In genomic region chr14:24262915-24263314, GRCm38 (mm10) we compare ENCODE assay signal across 12 mouse cellular contexts. TPM values are rescaled to one million over a fixed set of nuclear protein-coding genes. Genes with fewer than 3 reads are reported as not detected.
DNase-seq lines count a peak whose midpoint lies in the region; ATAC-seq lines count a peak whose summit lies in the region.
"Had no signal": no experiment of that assay in that cellular context is flagged by ENCODE, and none has a peak within 500 bp of the region (broad histone marks: within the 10 kb centered on the region; RNA-seq: fewer than 3 reads in every experiment).

No protein-coding gene starts in this region.

- H3K27ac ChIP-seq in kidney, embryonic 15.5 days, result no peak overlapping the region
- H3K27ac ChIP-seq in forebrain, embryonic 10.5 days, result peak overlapping the region; percentile 73
- peak overlapping the region; percentile 23; the same call in 1 of the 2 replicates for H3K27ac ChIP-seq in neural tube, embryonic 11.5 days (ENCODE audit: low read depth, low read length)
- H3K27ac ChIP-seq: stomach, embryonic 15.5 days had no signal

- intact Hi-C loops in left cerebral cortex, postnatal 4 days (cut with DNase I), result no loop called here

- no peak overlapping the region for H3K9ac ChIP-seq in kidney, embryonic 15.5 days
- no peak overlapping the region for H3K9ac ChIP-seq in neural tube, embryonic 11.5 days (ENCODE audit: low read length)
- H3K9ac ChIP-seq: stomach, embryonic 15.5 days had no signal

- DNase-seq in kidney, adult 8-10 months, result no peak
- peak; percentile 30 for DNase-seq in forebrain, embryonic 10.5 days (ENCODE audit: extremely low spot score, low spot score)
- peak; percentile 38 for DNase-seq in layer of hippocampus, adult 9-11 months
- DNase-seq in neural tube, embryonic 11.5 days (ENCODE audit: low spot score), result peak; percentile 73
- no peak for DNase-seq in left cerebral cortex, postnatal 4 days
- DNase-seq in c-Kit-positive CD71-positive TER-119-positive erythroid progenitor cells, embryonic 14.5 days (ENCODE audit: low spot score), result no peak
- no peak for DNase-seq in testis, postnatal 14 days (ENCODE audit: low spot score)
- DNase-seq: kidney, postnatal 10 days had no signal

- 51% methylated on average over 2 of the region's 2 CpGs for WGBS in kidney, embryonic 15.5 days
- 62% methylated on average over 2 of the region's 2 CpGs for WGBS in forebrain, embryonic 10.5 days
- 39% methylated on average over 2 of the region's 2 CpGs for WGBS in neural tube, embryonic 11.5 days

- no peaks in the 10 kb centered on the region for H3K9me3 ChIP-seq in kidney, embryonic 15.5 days (replicated peaks)
- no peaks in the 10 kb centered on the region for H3K9me3 ChIP-seq in forebrain, embryonic 10.5 days
- H3K9me3 ChIP-seq in neural tube, embryonic 11.5 days (ENCODE audit: control insufficient read depth, low read length), result no peaks in the 10 kb centered on the region
- H3K9me3 ChIP-seq: megakaryocyte, embryonic 14.5 days; stomach, embryonic 15.5 days had no signal

- no peak overlapping the region for H3K4me3 ChIP-seq in kidney, embryonic 15.5 days (replicated peaks)
- H3K4me3 ChIP-seq in forebrain, embryonic 10.5 days, result no peak overlapping the region
- H3K4me3 ChIP-seq in neural tube, embryonic 11.5 days (ENCODE audit: low read depth, low read length), result no peak overlapping the region
- H3K4me3 ChIP-seq: megakaryocyte, embryonic 14.5 days; stomach, embryonic 15.5 days had no signal

- no peaks in the 10 kb centered on the region for H3K27me3 ChIP-seq in kidney, embryonic 15.5 days
- H3K27me3 ChIP-seq in forebrain, embryonic 10.5 days (ENCODE audit: poor library complexity, severe bottlenecking), result no peaks in the 10 kb centered on the region
- no peaks in the 10 kb centered on the region for H3K27me3 ChIP-seq in neural tube, embryonic 11.5 days (ENCODE audit: control insufficient read depth, insufficient read depth, low read length)
- H3K27me3 ChIP-seq: stomach, embryonic 15.5 days had no signal

- peaks cover 8% of the 10 kb centered on the region for H3K4me1 ChIP-seq in kidney, embryonic 15.5 days
- peaks cover 23% of the 10 kb centered on the region for H3K4me1 ChIP-seq in forebrain, embryonic 10.5 days
- H3K4me1 ChIP-seq in neural tube, embryonic 11.5 days (ENCODE audit: control insufficient read depth, insufficient read depth, low read length), result peaks cover 13% of the 10 kb centered on the region; the same call in 1 of the 2 replicates
- H3K4me1 ChIP-seq: megakaryocyte, embryonic 14.5 days had no signal

- H3K36me3 ChIP-seq in kidney, embryonic 15.5 days, result no peaks in the 10 kb centered on the region
- no peaks in the 10 kb centered on the region for H3K36me3 ChIP-seq in forebrain, embryonic 10.5 days (replicated peaks)
- no peaks in the 10 kb centered on the region for H3K36me3 ChIP-seq in neural tube, embryonic 11.5 days (ENCODE audit: control insufficient read depth, insufficient read depth, low read length)
- H3K36me3 ChIP-seq: stomach, embryonic 15.5 days had no signal

- 0 out of 2 replicates have a peak, but pooled peaks have one; percentile 25 for ATAC-seq in kidney, embryonic 15.5 days (replicated peaks; ENCODE audit: low FRiP score)
- ATAC-seq in neural tube, embryonic 11.5 days (ENCODE audit: insufficient read depth, low FRiP score, low TSS enrichment), result peak; percentile 83; the same call in 1 of the 2 replicates

- no peak overlapping the region for H3K4me2 ChIP-seq in kidney, embryonic 15.5 days
- H3K4me2 ChIP-seq in neural tube, embryonic 11.5 days (ENCODE audit: low read depth), result no peak overlapping the region
- H3K4me2 ChIP-seq: stomach, embryonic 15.5 days had no signal

RNA-seq across cellular contexts. Expression of gene Dlg5, which starts 17.2 kb away (rescaled TPM):
- polyA plus RNA-seq in kidney, embryonic 15.5 days (2015; fragmentation: Nextera tagmentation; extraction: Ambion mirVana), result 14.5 and 18.6 TPM in 2 replicates
- polyA plus RNA-seq in forebrain, embryonic 10.5 days (2016; fragmentation: Nextera tagmentation; extraction: Ambion mirVana), result 15.0 and 16.5 TPM in 2 replicates
- polyA plus RNA-seq in neural tube, embryonic 11.5 days (2014; fragmentation: Nextera tagmentation; extraction: Ambion mirVana), result 25.4 and 26.7 TPM in 2 replicates
- total RNA-seq in left cerebral cortex, postnatal 4 days (2021), result 10 to 100 TPM; 81.9 to 94.0 TPM

RNA-seq across cellular contexts. Expression of gene E330034G19Rik, which starts 30.1 kb away (rescaled TPM):
- polyA plus RNA-seq in kidney, embryonic 15.5 days (2015; fragmentation: Nextera tagmentation; extraction: Ambion mirVana), result not detected in 2 replicates
- not detected in 2 replicates for polyA plus RNA-seq in forebrain, embryonic 10.5 days (2016; fragmentation: Nextera tagmentation; extraction: Ambion mirVana)
- not detected in 2 replicates for polyA plus RNA-seq in neural tube, embryonic 11.5 days (2014; fragmentation: Nextera tagmentation; extraction: Ambion mirVana)
- total RNA-seq in left cerebral cortex, postnatal 4 days (2021), result not detected
- total RNA-seq: adrenal gland, adult 18-20 months had no signal
- polyA plus RNA-seq: stomach, embryonic 15.5 days had no signal

Comparison
In these comparisons a context has a peak if more than half of its experiments do, and no peak if none do; other contexts are left out.
1. DNase-seq: peak in forebrain, embryonic 10.5 days (single experiment), layer of hippocampus, adult 9-11 months (single experiment) and neural tube, embryonic 11.5 days (single experiment); none in kidney, adult 8-10 months (0 of 2), left cerebral cortex, postnatal 4 days (single experiment), c-Kit-positive CD71-positive TER-119-positive erythroid progenitor cells, embryonic 14.5 days (single experiment) and testis, postnatal 14 days (single experiment).